Mouse (Mus musculus): ENCODE measurements around the gene Exoc6b. TPM values are rescaled to one million over a fixed set of nuclear protein-coding genes. Genes with fewer than 3 reads are reported as not detected.

The Exoc6b gene
- polyA plus RNA-seq, 1 experiment from 2014 or later = 63.9 TPM

DNA sequence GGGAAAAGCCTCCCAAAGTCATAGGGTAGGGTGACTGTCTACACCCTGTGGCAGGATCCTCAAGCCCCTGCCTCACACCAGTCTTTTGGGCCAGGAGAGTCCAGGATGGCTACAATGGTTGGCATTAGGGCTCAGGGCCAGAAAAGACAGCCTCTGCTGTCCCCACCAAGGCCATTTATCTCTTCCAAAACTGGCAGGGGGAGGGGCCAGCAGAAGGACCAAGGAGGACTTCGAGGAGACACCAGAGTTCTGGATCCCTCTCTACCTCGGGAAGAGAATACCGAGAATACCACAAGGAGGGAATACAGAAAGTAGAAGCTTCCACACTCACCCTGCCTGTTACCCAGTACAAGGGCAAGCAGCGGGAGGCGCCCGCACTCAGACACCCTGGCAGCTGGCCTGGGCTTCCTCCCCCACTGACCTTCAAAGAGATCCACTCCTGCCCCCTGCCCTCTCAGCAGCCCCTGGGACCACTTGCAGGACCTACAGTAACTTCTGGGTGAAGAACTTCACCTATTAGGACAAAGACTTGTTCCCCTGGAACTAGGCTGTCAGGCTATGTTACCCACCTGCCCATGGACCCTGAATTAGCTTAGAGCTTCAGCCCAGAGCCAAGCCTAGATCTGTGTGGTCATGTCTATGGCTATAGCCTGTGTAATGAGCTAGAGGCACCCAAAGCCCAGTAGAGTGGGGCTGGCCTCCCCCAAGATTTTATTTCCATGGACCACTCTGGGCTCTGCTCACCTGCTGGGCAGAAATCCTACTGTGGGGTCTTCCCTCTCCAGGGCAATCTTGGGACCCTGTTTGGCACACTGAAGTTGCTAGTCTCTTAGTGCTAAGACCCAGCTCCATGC is 488.1 kb downstream of the Exoc6b start:
- 47% methylated on average over 6 of the region's 6 CpGs for WGBS
- no peak overlapping the region for H3K9ac ChIP-seq (replicated peaks; ENCODE audit: low read depth, low read length)
- no peaks in the 10 kb centered on the region for H3K9me3 ChIP-seq (ENCODE audit: control insufficient read depth, low read length)
- no peaks in the 10 kb centered on the region for H3K36me3 ChIP-seq (ENCODE audit: control insufficient read depth, insufficient read depth, low read length)
- H3K27me3 ChIP-seq (ENCODE audit: control insufficient read depth, insufficient read depth, low read length) = peaks cover 60% of the 10 kb centered on the region
- H3K27ac ChIP-seq (ENCODE audit: low read depth, low read length) = no peak overlapping the region
- no peak overlapping the region for H3K4me2 ChIP-seq (ENCODE audit: low read depth, low read length)
- ATAC-seq (ENCODE audit: low read depth) = no peak
- H3K4me3 ChIP-seq (ENCODE audit: low read depth, low read length) = no peak overlapping the region
- peaks cover 28% of the 10 kb centered on the region for H3K4me1 ChIP-seq (ENCODE audit: control insufficient read depth, insufficient read depth, low read length)

DNA sequence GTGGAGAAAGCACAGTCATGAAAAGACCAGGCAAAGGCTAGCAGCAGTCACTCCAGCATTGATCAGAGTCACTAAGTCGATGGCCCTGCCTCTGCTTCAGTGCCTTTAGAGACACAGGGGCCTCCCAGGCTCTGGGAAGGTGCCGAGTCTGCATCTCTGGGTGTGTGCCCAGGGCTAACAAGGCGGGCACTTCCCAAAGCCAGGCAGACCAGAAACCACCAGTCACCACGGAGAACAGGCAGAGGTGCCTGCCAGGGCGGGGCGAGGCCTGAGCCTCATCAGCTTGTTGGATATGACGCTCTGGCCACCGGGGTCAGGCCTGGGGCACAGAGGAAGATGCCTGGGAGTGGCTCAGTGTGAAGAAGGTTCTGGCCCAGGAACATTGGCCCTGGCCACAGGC is 489.8 kb downstream of the Exoc6b start:
- H3K36me3 ChIP-seq (ENCODE audit: control insufficient read depth, insufficient read depth, low read length) = no peaks in the 10 kb centered on the region
- peaks cover 44% of the 10 kb centered on the region for H3K27me3 ChIP-seq (ENCODE audit: control insufficient read depth, insufficient read depth, low read length)
- WGBS = 55% methylated on average over 8 of the region's 8 CpGs
- H3K9ac ChIP-seq (replicated peaks; ENCODE audit: low read depth, low read length) = no peak overlapping the region
- no peak overlapping the region for H3K27ac ChIP-seq (ENCODE audit: low read depth, low read length)
- ATAC-seq (ENCODE audit: low read depth) = no peak
- H3K4me3 ChIP-seq (ENCODE audit: low read depth, low read length) = no peak overlapping the region
- H3K4me2 ChIP-seq (ENCODE audit: low read depth, low read length) = no peak overlapping the region
- H3K9me3 ChIP-seq (ENCODE audit: control insufficient read depth, low read length) = no peaks in the 10 kb centered on the region
- peaks cover 13% of the 10 kb centered on the region for H3K4me1 ChIP-seq (ENCODE audit: control insufficient read depth, insufficient read depth, low read length)

DNA sequence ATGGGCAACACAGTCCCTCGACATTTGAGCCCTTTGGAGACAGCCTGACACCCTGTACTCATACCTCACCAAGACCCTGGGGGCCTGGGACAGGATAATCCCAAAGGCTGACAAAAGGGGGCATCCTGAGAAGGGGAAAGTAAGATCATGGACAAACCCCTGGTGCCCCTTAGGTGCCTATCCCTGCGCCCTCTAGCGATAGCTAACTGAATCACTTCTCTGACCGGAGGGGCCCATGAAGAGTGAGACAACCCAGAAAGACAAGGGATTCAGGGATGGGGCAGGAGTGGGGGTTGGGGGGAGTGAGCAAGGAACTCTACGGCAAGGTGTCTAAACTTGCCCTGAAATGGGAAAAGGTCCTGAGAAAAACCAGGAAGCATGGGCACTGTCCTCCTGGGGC is 490.4 kb downstream of the Exoc6b start:
- peaks cover 8% of the 10 kb centered on the region for H3K4me1 ChIP-seq (ENCODE audit: control insufficient read depth, insufficient read depth, low read length)
- WGBS = 15% methylated on average over 5 of the region's 5 CpGs
- ATAC-seq (ENCODE audit: low read depth) = no peak

DNA sequence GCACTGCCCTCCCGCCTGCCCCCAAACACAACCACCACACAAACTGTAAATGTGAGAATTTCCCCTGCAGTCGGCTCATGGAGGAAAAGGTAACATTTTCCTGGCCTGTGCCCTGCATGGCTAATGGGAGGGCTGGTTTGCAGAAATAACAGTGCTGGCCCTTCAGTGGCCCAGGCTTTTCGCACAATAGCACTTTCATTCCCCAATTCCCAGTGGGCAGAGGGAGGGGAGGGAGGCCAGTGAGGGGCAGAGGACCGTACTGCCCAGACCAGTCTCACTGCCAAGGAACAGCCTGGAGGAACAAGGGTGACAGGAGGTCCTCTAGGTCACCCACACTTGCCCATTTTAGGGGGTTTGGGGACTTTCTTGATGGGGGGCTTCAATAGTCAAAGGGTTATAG is 491.4 kb downstream of the Exoc6b start:
- Histone ChIP-seq H3K36me3 (ENCODE audit: control insufficient read depth, insufficient read depth, low read length) (no peaks in the 10 kb centered on the region), H3K4me3 (ENCODE audit: low read depth, low read length) (no peak overlapping the region), H3K27me3 (ENCODE audit: control insufficient read depth, insufficient read depth, low read length) (peaks cover 34% of the 10 kb centered on the region), H3K27ac (ENCODE audit: low read depth, low read length) (no peak overlapping the region), H3K4me2 (ENCODE audit: low read depth, low read length) (no peak overlapping the region), H3K9ac (replicated peaks; ENCODE audit: low read depth, low read length) (no peak overlapping the region), H3K4me1 (ENCODE audit: control insufficient read depth, insufficient read depth, low read length) (0 out of 2 replicates have a peak, but pooled peaks cover 2% of the 10 kb centered on the region), H3K9me3 (ENCODE audit: control insufficient read depth, low read length) (no peaks in the 10 kb centered on the region)
- no peak for ATAC-seq (ENCODE audit: low read depth)
- 51% methylated on average over 4 of the region's 4 CpGs for WGBS

More for the DNA sequence above, 490.4 kb downstream of the Exoc6b start:
- no peaks in the 10 kb centered on the region for H3K36me3 ChIP-seq (ENCODE audit: control insufficient read depth, insufficient read depth, low read length)
- no peak overlapping the region for H3K4me2 ChIP-seq (ENCODE audit: low read depth, low read length)
- no peak overlapping the region for H3K9ac ChIP-seq (replicated peaks; ENCODE audit: low read depth, low read length)
- peaks cover 42% of the 10 kb centered on the region for H3K27me3 ChIP-seq (ENCODE audit: control insufficient read depth, insufficient read depth, low read length)
- no peak overlapping the region for H3K4me3 ChIP-seq (ENCODE audit: low read depth, low read length)
- H3K9me3 ChIP-seq (ENCODE audit: control insufficient read depth, low read length) = no peaks in the 10 kb centered on the region
- no peak overlapping the region for H3K27ac ChIP-seq (ENCODE audit: low read depth, low read length)

DNA sequence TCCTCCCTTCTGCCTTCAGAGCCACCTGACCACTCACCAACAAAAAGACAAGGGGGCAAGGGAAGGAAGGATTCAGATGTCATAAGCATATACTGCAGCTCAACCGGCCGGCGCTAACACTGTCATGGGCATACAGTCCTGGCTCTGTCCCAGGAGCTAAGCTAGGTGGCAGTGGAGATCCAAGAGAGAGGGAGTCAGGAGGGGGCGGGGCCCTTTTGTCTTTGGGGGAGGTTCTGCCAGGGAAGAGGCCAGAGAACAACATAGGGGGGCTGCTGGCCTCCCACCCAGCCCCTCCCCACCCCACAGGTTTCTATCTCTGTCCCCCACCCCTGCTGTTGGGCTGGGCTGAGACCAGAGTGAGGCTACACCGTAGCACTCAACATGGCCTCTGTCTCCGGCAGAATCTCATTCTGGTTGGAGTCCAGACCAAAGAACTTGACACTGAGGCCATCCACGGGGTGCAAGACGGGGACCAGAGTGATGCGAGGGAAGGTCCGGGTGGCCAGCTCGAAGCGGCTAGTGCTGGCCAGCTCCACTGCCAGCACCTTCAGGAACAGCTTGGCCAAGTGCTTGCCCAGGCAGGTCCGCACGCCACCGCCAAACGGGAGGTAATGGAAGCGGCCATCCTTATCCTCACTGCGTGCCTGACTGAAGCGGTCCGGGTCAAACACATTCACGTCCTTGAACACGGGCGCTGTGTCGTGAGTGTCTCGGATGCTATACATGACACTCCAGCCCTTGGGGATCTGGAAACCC is 495.2 kb downstream of the Exoc6b start:
- no peak overlapping the region for H3K4me3 ChIP-seq (ENCODE audit: low read depth, low read length)
- WGBS = 30% methylated on average over 25 of the region's 25 CpGs

DNA sequence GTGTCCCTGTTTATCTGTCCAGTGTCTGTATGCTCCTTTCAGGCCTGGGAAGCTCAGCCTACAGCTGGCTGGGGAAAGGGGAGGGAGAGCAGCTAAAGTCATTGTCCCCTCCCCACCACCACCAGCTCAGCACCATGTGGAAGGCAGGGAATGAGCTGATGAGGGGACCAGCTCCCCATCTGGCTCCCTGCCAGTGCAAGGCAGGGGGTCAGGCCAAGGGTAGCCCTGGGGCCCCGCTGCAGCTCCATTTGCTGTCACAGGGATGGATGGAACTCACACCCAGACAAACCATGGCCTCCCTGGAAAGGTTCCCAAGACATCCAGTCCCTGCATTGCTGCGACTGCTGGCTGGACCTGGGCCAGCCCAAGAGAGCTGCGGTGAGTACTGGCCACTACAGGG is 499.3 kb downstream of the Exoc6b start:
- Histone ChIP-seq H3K4me3 (ENCODE audit: low read depth, low read length) (no peak overlapping the region), H3K4me2 (ENCODE audit: low read depth, low read length) (no peak overlapping the region), H3K4me1 (ENCODE audit: control insufficient read depth, insufficient read depth, low read length) (0 out of 2 replicates have a peak, but pooled peaks cover 2% of the 10 kb centered on the region), H3K27me3 (ENCODE audit: control insufficient read depth, insufficient read depth, low read length) (peaks cover 3% of the 10 kb centered on the region), H3K9me3 (ENCODE audit: control insufficient read depth, low read length) (no peaks in the 10 kb centered on the region), H3K36me3 (ENCODE audit: control insufficient read depth, insufficient read depth, low read length) (no peaks in the 10 kb centered on the region), H3K27ac (ENCODE audit: low read depth, low read length) (no peak overlapping the region), H3K9ac (replicated peaks; ENCODE audit: low read depth, low read length) (no peak overlapping the region)
- ATAC-seq (ENCODE audit: low read depth) = no peak
- WGBS = 35% methylated on average over 3 of the region's 3 CpGs

More for the DNA sequence above, 495.2 kb downstream of the Exoc6b start:
- 0 out of 2 replicates have a peak, but pooled peaks cover 2% of the 10 kb centered on the region for H3K4me1 ChIP-seq (ENCODE audit: control insufficient read depth, insufficient read depth, low read length)
- no peaks in the 10 kb centered on the region for H3K9me3 ChIP-seq (ENCODE audit: control insufficient read depth, low read length)
- peak overlapping the region; percentile 29; the same call in 1 of the 2 replicates for H3K4me2 ChIP-seq (ENCODE audit: low read depth, low read length)
- H3K36me3 ChIP-seq (ENCODE audit: control insufficient read depth, insufficient read depth, low read length) = no peaks in the 10 kb centered on the region
- no peak overlapping the region for H3K9ac ChIP-seq (replicated peaks; ENCODE audit: low read depth, low read length)
- ATAC-seq (ENCODE audit: low read depth) = peak; percentile 70
- H3K27me3 ChIP-seq (ENCODE audit: control insufficient read depth, insufficient read depth, low read length) = peaks cover 3% of the 10 kb centered on the region
- H3K27ac ChIP-seq (ENCODE audit: low read depth, low read length) = no peak overlapping the region

DNA sequence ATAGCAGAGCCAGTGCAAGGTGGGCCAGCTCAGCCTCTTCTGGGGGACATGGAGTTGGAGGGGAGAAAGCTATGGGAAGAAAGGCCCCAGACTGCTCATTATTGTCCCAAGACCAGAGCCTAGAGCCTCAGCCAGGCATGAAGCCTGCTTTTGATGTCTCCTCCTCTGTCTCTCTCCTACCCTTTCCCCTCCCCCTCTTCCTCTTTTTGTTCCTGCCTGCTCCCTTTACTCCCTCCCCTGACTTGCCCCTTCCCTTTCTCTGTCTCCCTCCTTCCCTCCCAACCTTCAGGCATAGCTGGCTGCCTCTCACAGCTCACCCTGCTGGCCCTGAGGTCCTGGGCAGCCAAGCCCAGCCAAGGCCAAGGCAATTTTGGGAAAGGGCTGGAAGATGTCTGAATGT is 499.7 kb downstream of the Exoc6b start:
- no peak overlapping the region for H3K4me2 ChIP-seq (ENCODE audit: low read depth, low read length)
- peaks cover 3% of the 10 kb centered on the region for H3K27me3 ChIP-seq (ENCODE audit: control insufficient read depth, insufficient read depth, low read length)
- H3K9me3 ChIP-seq (ENCODE audit: control insufficient read depth, low read length) = no peaks in the 10 kb centered on the region
- no peaks in the 10 kb centered on the region for H3K36me3 ChIP-seq (ENCODE audit: control insufficient read depth, insufficient read depth, low read length)
- no peak for ATAC-seq (ENCODE audit: low read depth)
- no peak overlapping the region for H3K9ac ChIP-seq (replicated peaks; ENCODE audit: low read depth, low read length)
- H3K4me3 ChIP-seq (ENCODE audit: low read depth, low read length) = no peak overlapping the region
- no peak overlapping the region for H3K27ac ChIP-seq (ENCODE audit: low read depth, low read length)
- H3K4me1 ChIP-seq (ENCODE audit: control insufficient read depth, insufficient read depth, low read length) = 0 out of 2 replicates have a peak, but pooled peaks cover 2% of the 10 kb centered on the region

DNA sequence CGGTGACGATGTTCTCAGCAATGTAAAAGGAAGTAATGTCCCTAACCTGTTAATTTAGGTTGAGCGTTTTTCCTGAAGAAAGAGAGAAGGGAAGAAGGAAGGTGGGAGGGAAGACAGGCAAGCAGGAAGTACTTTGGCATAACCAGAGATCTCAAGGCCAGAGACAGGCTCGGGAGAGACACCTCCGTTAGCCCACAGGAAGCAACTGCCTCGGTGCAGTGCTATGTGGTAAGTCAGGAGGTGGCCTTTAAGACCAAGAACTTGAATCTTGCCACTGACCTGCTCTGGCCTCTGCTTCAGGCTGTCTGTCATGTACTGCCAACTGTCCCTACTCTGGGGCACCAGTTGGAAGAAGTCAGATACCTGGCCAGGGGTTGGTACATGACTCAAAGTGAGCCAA is 500.4 kb downstream of the Exoc6b start:
- no peaks in the 10 kb centered on the region for H3K9me3 ChIP-seq (ENCODE audit: control insufficient read depth, low read length)
- no peak overlapping the region for H3K4me3 ChIP-seq (ENCODE audit: low read depth, low read length)
- H3K4me1 ChIP-seq (ENCODE audit: control insufficient read depth, insufficient read depth, low read length) = 0 out of 2 replicates have a peak, but pooled peaks cover 1% of the 10 kb centered on the region
- no peak overlapping the region for H3K27ac ChIP-seq (ENCODE audit: low read depth, low read length)
- H3K4me2 ChIP-seq (ENCODE audit: low read depth, low read length) = no peak overlapping the region
- 85% methylated on average over 6 of the region's 6 CpGs for WGBS
- no peaks in the 10 kb centered on the region for H3K36me3 ChIP-seq (ENCODE audit: control insufficient read depth, insufficient read depth, low read length)
- no peak for ATAC-seq (ENCODE audit: low read depth)
- H3K9ac ChIP-seq (replicated peaks; ENCODE audit: low read depth, low read length) = no peak overlapping the region
- peaks cover 3% of the 10 kb centered on the region for H3K27me3 ChIP-seq (ENCODE audit: control insufficient read depth, insufficient read depth, low read length)

All from neural tube, embryonic 14.5 days (tissue).